Mouse (Mus musculus): ENCODE results near the gene Haspin.

DNA sequence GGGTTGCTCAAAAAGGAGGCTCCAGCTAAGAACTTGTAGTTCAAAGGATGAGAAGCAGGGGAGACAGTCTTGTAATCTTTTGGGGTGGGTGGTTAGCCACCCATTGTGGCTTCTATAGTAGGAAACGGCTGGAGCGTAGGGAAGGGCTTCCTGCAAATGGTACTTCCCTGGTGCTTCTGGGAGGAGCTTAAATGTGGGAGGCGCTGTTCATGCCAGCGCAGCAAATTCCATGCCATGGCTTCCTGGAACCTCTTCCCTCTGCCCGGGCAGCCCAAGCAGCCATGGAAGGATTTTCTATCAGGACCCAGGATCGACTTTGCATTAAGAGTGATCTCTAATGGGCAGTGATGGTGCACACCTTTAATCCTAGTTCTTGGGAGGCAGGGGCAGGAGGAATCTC, 30.5 kb upstream of the Haspin start:
- TF ChIP-seq CTCF (conservative IDR thresholded peaks at IDR 0.05 in 1 of 2, IDR thresholded peaks at IDR 0.05 in 1 of 2; ENCODE audit: low read depth in 2 of 2, low read length in 2 of 2) = no peak
- no peak for TF ChIP-seq TBP (conservative IDR thresholded peaks at IDR 0.05; ENCODE audit: low read depth, low read length)
- no peak for TF ChIP-seq POLR2AphosphoS2 (IDR thresholded peaks at IDR 0.05; ENCODE audit: low read depth, low read length)
- no peak for TF ChIP-seq POLR2A (IDR thresholded peaks at IDR 0.05; ENCODE audit: low read depth, low read length)

Data from CH12.LX (cell line).